Mouse (Mus musculus) gastrocnemius, adult 18-20 months (tissue): ENCODE measurements around the gene Cdh18. TPM values are rescaled to one million over a fixed set of nuclear protein-coding genes. Genes with fewer than 3 reads are reported as not detected.

Experiments
- DNase-seq: peaks from one replicate; pipeline ENCODE4 v3.0.0; 2021; ENCODE audit warnings: low spot score
- total RNA-seq, 2 experiments: library from RNA; stranded (reverse); gene quantifications; 2 replicates each; pipeline ENCODE4 v1.2.3; 2021

Gene Cdh18
- total RNA-seq, 2 experiments from 2014 or later = not detected

GRCm38 (mm10) chr15:23452098-23452625 is 903.3 kb downstream of the Cdh18 start:
- DNase-seq = no peak

- DNase-seq = no peak
These were observed 904.5 kb downstream of the Cdh18 start for GRCm38 (mm10) chr15:23453331-23453730.

- no peak for DNase-seq
These were observed 906.5 kb downstream of the Cdh18 start for GRCm38 (mm10) chr15:23455344-23455743.

- DNase-seq = no peak
These were observed 908.6 kb downstream of the Cdh18 start for GRCm38 (mm10) chr15:23457401-23457800.

- DNase-seq = no peak
These were observed 922.0 kb downstream of the Cdh18 start for GRCm38 (mm10) chr15:23470527-23471475.

GRCm38 (mm10) chr15:23486306-23486705 is 937.5 kb downstream of the Cdh18 start:
- DNase-seq = no peak

GRCm38 (mm10) chr15:23506480-23506879 is 957.7 kb downstream of the Cdh18 start:
- no peak for DNase-seq

- no peak for DNase-seq
These were observed 960.9 kb downstream of the Cdh18 start for GRCm38 (mm10) chr15:23509694-23510093.

GRCm38 (mm10) chr15:23515786-23516185 is 967.0 kb downstream of the Cdh18 start:
- DNase-seq = no peak

- DNase-seq = no peak
These were observed 969.3 kb downstream of the Cdh18 start for GRCm38 (mm10) chr15:23518079-23518478.
